Mouse (Mus musculus) forebrain, embryonic 14.5 days (tissue): Measurements from ENCODE around the gene Chrnd. TPM values are rescaled to one million over a fixed set of nuclear protein-coding genes. Genes with fewer than 3 reads are reported as not detected.

Source experiments
- ATAC-seq: fragments of 200-750 bp; cut with Nextera tagmentation; 2 replicates; pipeline ENCODE4 v1.8.0; 2017; ENCODE audit warnings: mild to moderate bottlenecking, moderate library complexity
- DNase-seq: peaks from one replicate; pipeline ENCODE4 v3.0.0-alpha.2; 2015; ENCODE audit warnings: low spot score
- H3K27ac ChIP-seq: fragments of 300-500 bp; sonication (generic); 2 replicates; pipeline ENCODE4 v1.5.1; 2014; ENCODE audit warnings: low read depth, mild to moderate bottlenecking, control low read depth, low read length, moderate library complexity
- H3K27me3 ChIP-seq: fragments of 300-500 bp; sonication (generic); replicated peaks from 2 replicates; pipeline ENCODE4 v1.6.1; 2014; ENCODE audit warnings: low read length, control low read depth, mixed read lengths; ENCODE audit not compliant: control insufficient read depth, insufficient read depth
- H3K36me3 ChIP-seq: fragments of 300-500 bp; sonication (generic); 2 replicates; pipeline ENCODE4 v1.6.1; 2014; ENCODE audit warnings: low read length, control low read depth; ENCODE audit not compliant: control insufficient read depth, insufficient read depth
- H3K4me1 ChIP-seq: fragments of 300-500 bp; sonication (generic); 2 replicates; pipeline ENCODE4 v1.6.1; 2014; ENCODE audit warnings: antibody characterized with exemption, low read length, control low read depth; ENCODE audit not compliant: control insufficient read depth, insufficient read depth
- H3K4me2 ChIP-seq: fragments of 300-500 bp; sonication (generic); 2 replicates; pipeline ENCODE4 v1.6.1; 2014; ENCODE audit warnings: mild to moderate bottlenecking, control low read depth, low read length
- H3K4me3 ChIP-seq: fragments of 300-500 bp; sonication (generic); 2 replicates; pipeline ENCODE4 v1.5.1; 2014; ENCODE audit warnings: low read depth, low read length, control low read depth
- H3K9ac ChIP-seq: fragments of 300-500 bp; sonication (generic); 2 replicates; pipeline ENCODE4 v1.6.1; 2014; ENCODE audit warnings: mild to moderate bottlenecking, low read length, control low read depth, moderate library complexity
- H3K9me3 ChIP-seq: fragments of 300-500 bp; sonication (generic); replicated peaks from 2 replicates; pipeline ENCODE4 v1.6.1; 2016; ENCODE audit warnings: low read length, control low read depth, mixed read lengths; ENCODE audit not compliant: control insufficient read depth
- WGBS: fragments of 180-500 bp; shearing (Covaris S2); extraction: QIAGEN DNeasy Blood & Tissue Kit; methylation state at CpG from one replicate; pipeline ENCODE4 v1.1.7; 2014; 5-methylcytosine and 5-hydroxymethylcytosine counted together
- polyA plus RNA-seq: library from polyadenylated mRNA; unstranded; fragments of >200 nt; fragmentation: Nextera tagmentation; extraction: Ambion mirVana; gene quantifications from 2 replicates; pipeline ENCODE4 v1.2.1, GENCODE M21; 2014

Chrnd gene
- polyA plus RNA-seq, 1 experiment from 2014 or later, result not detected

DNA sequence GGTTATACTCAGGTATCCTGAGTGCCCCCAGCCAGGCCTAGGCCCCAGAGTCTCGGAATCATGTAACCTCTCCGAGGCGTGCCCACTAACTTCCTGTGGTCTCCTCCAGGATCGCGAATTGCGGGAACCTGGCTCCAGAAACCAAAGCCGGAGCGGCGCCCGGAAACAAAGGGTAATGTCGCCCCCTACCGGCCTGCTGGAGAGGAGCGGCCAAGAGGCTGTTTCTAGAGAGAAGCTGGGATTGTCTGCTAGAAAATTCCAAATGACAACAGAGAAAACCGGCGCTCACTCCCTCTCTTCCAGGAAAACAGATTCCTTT, 3.4 kb upstream of the Chrnd start:
- H3K36me3 ChIP-seq, result no peaks in the 10 kb centered on the region

DNA sequence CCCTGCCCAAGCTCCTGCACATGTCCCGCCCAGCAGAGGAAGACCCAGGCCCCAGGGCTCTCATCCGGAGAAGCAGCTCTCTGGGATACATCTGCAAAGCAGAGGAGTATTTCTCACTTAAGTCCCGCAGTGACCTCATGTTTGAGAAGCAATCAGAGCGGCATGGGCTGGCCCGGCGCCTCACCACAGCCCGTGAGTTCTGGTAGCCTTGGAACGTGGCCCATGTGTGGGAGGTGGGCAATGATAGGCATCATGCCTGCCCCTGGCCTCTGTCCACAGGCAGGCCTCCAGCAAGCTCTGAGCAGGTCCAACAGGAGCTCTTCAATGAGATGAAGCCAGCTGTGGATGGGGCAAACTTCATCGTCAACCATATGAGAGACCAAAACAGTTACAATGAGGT, 6.9 kb downstream of the Chrnd start:
- no peak overlapping the region for H3K27ac ChIP-seq
- ATAC-seq (no peak), DNase-seq (no peak)
- WGBS, result 88% methylated on average over 9 of the region's 9 CpGs
- no peak overlapping the region for H3K4me3 ChIP-seq
- H3K27me3 ChIP-seq, result no peaks in the 10 kb centered on the region
- H3K9ac ChIP-seq, result no peak overlapping the region
- H3K4me2 ChIP-seq, result no peak overlapping the region
- no peaks in the 10 kb centered on the region for H3K9me3 ChIP-seq
- H3K36me3 ChIP-seq, result no peaks in the 10 kb centered on the region
- no peaks in the 10 kb centered on the region for H3K4me1 ChIP-seq

More for the DNA sequence above, 3.4 kb upstream of the Chrnd start:
- peak; percentile 65 for ATAC-seq
- under 1% methylated on average over 15 of the region's 15 CpGs for WGBS
- DNase-seq, result peak; percentile 88
- Histone ChIP-seq H3K27ac (no peak overlapping the region), H3K9ac (peak overlapping the region; percentile 63), H3K27me3 (peaks cover 21% of the 10 kb centered on the region), H3K9me3 (no peaks in the 10 kb centered on the region), H3K4me1 (0 out of 2 replicates have a peak, but pooled peaks cover 2% of the 10 kb centered on the region), H3K4me3 (peak overlapping the region; percentile 48), H3K4me2 (peak overlapping the region; percentile 87)

DNA sequence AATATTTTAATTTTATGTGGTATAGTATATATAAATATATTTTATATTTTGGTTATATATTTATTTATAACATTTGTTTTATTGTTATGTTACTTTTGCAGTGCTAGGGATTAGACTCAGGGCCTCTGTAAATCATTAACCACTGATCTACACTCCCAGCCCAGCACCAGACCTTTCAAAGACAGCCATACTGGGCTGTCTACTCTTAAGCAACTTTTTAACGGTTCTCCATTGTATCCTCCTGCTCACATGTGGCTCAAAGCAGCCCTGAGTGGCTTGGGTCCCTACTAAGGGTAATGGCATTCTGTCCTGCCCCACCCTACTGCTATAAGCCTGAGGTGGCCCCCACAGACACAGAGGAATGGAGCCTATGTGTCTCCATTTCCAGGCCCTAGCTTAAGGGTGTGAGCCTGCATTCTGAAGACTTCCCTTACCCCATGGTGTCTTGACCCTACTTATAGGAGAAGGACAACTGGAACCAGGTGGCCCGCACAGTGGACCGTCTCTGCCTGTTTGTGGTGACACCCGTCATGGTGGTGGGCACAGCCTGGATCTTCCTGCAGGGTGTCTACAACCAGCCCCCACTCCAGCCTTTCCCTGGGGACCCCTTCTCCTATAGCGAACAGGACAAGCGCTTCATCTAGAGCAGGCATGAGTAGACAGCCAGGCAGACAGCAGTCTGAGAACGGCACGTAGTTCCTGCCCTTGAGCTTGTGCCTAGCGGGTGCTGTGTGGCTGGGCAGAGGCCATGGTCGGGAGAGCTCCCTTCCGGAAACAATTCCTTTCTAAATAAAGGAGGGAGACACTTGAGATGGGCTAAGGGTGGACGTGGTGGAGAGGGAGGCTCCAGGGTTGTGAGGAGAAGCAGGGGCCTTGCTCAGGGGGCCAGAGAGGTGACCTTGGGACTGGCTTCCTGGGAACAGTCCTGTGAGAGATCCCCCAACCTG, 8.0 kb downstream of the Chrnd start:
- no peak for DNase-seq
- H3K4me1 ChIP-seq, result no peaks in the 10 kb centered on the region
- no peaks in the 10 kb centered on the region for H3K9me3 ChIP-seq
- H3K27me3 ChIP-seq, result no peaks in the 10 kb centered on the region
- WGBS, result 79% methylated on average over 12 of the region's 12 CpGs
- H3K9ac ChIP-seq, result no peak overlapping the region
- no peaks in the 10 kb centered on the region for H3K36me3 ChIP-seq
- H3K4me2 ChIP-seq, result no peak overlapping the region
- no peak for ATAC-seq
- no peak overlapping the region for H3K4me3 ChIP-seq
- H3K27ac ChIP-seq, result no peak overlapping the region

- Histone ChIP-seq H3K9ac (no peak overlapping the region), H3K27ac (no peak overlapping the region), H3K4me1 (no peaks in the 10 kb centered on the region), H3K27me3 (no peaks in the 10 kb centered on the region), H3K36me3 (no peaks in the 10 kb centered on the region), H3K9me3 (no peaks in the 10 kb centered on the region), H3K4me3 (no peak overlapping the region), H3K4me2 (no peak overlapping the region)
- WGBS, result 50% methylated on average over 2 of the region's 2 CpGs
- DNase-seq (no peak), ATAC-seq (no peak)
These were observed 10.4 kb downstream of the Chrnd start for GRCm38 (mm10) chr1:87200811-87201210.

- H3K4me1 ChIP-seq, result no peaks in the 10 kb centered on the region
- H3K27me3 ChIP-seq, result 0 out of 2 replicates have a peak, but pooled peaks cover 6% of the 10 kb centered on the region
- no peaks in the 10 kb centered on the region for H3K36me3 ChIP-seq
- H3K27ac ChIP-seq, result no peak overlapping the region
- 50% methylated on average over 1 of the region's 1 CpGs for WGBS
- H3K9ac ChIP-seq, result no peak overlapping the region
- no peak overlapping the region for H3K4me3 ChIP-seq
- DNase-seq (no peak), ATAC-seq (no peak)
- no peak overlapping the region for H3K4me2 ChIP-seq
- no peaks in the 10 kb centered on the region for H3K9me3 ChIP-seq
These were observed 11.4 kb downstream of the Chrnd start for GRCm38 (mm10) chr1:87201848-87202247.

DNA sequence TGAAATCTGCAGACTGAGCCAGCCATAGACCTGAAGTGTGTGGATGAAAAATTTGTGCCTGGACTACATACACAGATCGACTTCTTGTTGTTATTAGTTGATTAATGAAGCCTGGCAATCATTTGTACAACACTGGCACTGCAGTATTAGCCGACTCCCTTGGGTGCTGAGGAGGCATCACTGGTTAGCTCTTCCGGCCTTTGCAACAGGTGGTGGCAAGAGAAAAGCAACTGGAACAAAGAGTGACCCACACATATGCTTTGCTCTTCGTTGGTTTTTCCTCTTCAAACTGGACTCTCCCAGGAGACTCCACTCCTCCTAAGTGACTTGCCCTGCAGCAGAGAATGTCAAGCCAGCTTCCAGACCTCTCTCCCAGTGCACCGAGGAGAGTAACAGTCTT, 13.4 kb downstream of the Chrnd start:
- Histone ChIP-seq H3K9me3 (no peaks in the 10 kb centered on the region), H3K4me2 (no peak overlapping the region), H3K9ac (no peak overlapping the region), H3K27me3 (0 out of 2 replicates have a peak, but pooled peaks cover 6% of the 10 kb centered on the region), H3K27ac (no peak overlapping the region), H3K4me1 (no peaks in the 10 kb centered on the region), H3K4me3 (no peak overlapping the region), H3K36me3 (no peaks in the 10 kb centered on the region)
- ATAC-seq (no peak), DNase-seq (no peak)
- whole genome bisulfite sequencing, result 84% methylated on average over 5 of the region's 5 CpGs

GRCm38 (mm10) chr1:87204465-87204864, 14.1 kb downstream of the Chrnd start, which contains the start of gene Chrng:
Chrng (plus strand) TSS chr1:87204657.
- Histone ChIP-seq H3K36me3 (no peaks in the 10 kb centered on the region), H3K27me3 (0 out of 2 replicates have a peak, but pooled peaks cover 6% of the 10 kb centered on the region), H3K9ac (no peak within 1 kb of the TSS), H3K4me1 (no peaks in the 10 kb centered on the region), H3K9me3 (no peaks in the 10 kb centered on the region), H3K4me3 (no peak within 1 kb of the TSS), H3K27ac (no peak within 1 kb of the TSS), H3K4me2 (no peak within 1 kb of the TSS)
- WGBS, result 86% methylated on average over 7 of the region's 7 CpGs
- no peak for ATAC-seq
- no peak for DNase-seq

- Histone ChIP-seq H3K4me3 (no peak overlapping the region), H3K9ac (no peak overlapping the region), H3K4me2 (no peak overlapping the region), H3K4me1 (no peaks in the 10 kb centered on the region), H3K9me3 (no peaks in the 10 kb centered on the region), H3K36me3 (no peaks in the 10 kb centered on the region), H3K27ac (no peak overlapping the region), H3K27me3 (0 out of 2 replicates have a peak, but pooled peaks cover 6% of the 10 kb centered on the region)
- DNase-seq (no peak), ATAC-seq (no peak)
- WGBS, result 73% methylated on average over 6 of the region's 6 CpGs
These were observed 14.6 kb downstream of the Chrnd start for GRCm38 (mm10) chr1:87205038-87205437.

DNA sequence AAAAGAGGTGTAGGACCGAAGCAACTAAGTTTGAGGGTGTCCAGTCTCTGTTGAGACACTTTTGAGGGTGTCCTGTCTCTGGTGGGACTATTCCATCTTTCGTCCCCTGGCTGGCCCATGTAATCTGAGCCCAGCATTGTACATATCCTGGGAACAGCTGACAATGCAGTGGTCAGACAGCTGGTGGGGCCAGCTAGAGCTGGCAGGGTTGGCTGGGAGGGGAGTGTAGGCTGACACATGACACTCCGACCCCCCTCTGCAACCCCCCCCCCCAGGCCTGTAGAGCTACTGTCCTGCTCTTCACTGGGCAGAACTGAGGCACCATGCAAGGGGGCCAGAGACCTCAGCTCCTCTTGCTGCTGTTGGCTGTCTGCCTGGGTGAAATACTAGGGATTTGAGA, 15.1 kb downstream of the Chrnd start:
- H3K27ac ChIP-seq, result no peak overlapping the region
- DNase-seq (no peak), ATAC-seq (no peak)
- H3K36me3 ChIP-seq, result no peaks in the 10 kb centered on the region
- H3K27me3 ChIP-seq, result 0 out of 2 replicates have a peak, but pooled peaks cover 6% of the 10 kb centered on the region
- no peaks in the 10 kb centered on the region for H3K9me3 ChIP-seq
- 62% methylated on average over 3 of the region's 3 CpGs for WGBS
- no peak overlapping the region for H3K4me2 ChIP-seq
- no peaks in the 10 kb centered on the region for H3K4me1 ChIP-seq
- H3K9ac ChIP-seq, result no peak overlapping the region
- H3K4me3 ChIP-seq, result no peak overlapping the region
